Mouse (Mus musculus): ENCODE results near the gene Pnpla1. TPM values are rescaled to one million over a fixed set of nuclear protein-coding genes. Genes with fewer than 3 reads are reported as not detected.

The Pnpla1 gene
- total RNA-seq, 4 experiments from 2014 or later: 0.43 to 0.84 (median 0.70) TPM

DNA sequence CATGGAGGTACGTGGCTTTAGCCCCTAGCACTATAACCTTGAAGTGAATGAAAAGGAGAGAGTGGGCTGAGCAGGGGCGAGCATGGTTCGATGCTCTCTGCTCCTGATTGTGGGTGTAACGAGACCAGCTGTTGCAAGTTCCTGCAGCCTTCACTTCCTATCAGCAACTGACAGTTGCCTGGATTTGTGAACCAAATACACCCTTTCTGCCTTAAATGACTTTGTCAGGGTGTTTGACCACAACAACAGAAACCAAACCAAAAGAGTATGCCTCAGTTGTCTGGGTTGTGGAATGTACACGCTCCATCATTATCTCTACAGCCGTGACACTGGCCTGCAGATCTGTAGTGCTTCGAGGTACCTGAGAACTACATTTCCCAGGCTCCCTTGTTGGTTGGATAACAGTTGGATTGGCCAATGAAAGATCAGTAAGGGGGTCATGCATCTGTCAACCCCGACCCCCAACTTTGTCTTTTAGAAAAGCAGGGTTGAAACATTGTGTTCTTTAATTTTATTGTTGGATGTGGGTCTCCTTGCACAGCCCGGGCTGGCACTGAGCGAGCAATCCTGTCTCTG lies 25.8 kb downstream of the Pnpla1 start:
- no peak for DNase-seq (ENCODE audit: low spot score in 2 of 2)

DNA sequence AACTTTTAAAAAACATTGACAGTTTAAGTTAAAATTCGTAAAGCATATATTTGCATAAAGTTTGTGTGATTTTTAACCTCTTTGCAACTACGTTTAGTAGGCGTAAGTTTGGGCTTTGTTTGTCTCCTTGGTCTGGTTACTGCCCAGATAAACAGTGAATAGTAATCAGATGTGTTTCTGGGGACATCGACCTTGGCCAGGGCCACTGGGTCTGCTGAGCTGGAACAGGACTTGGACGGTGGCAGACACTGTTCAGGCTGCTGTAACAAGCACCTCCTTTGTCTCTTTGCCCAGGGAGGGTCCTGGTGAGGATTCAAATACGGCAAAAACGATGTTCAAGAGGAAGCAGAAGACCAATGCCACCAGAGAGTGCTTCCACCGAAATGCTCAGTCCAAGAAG lies 27.0 kb downstream of the Pnpla1 start:
- no peak for DNase-seq (ENCODE audit: low spot score in 2 of 2)

- no peak for DNase-seq (ENCODE audit: low spot score in 2 of 2)
Observed at GRCm38 (mm10) chr17:28886266-28886665, 28.1 kb downstream of the Pnpla1 start.

DNA sequence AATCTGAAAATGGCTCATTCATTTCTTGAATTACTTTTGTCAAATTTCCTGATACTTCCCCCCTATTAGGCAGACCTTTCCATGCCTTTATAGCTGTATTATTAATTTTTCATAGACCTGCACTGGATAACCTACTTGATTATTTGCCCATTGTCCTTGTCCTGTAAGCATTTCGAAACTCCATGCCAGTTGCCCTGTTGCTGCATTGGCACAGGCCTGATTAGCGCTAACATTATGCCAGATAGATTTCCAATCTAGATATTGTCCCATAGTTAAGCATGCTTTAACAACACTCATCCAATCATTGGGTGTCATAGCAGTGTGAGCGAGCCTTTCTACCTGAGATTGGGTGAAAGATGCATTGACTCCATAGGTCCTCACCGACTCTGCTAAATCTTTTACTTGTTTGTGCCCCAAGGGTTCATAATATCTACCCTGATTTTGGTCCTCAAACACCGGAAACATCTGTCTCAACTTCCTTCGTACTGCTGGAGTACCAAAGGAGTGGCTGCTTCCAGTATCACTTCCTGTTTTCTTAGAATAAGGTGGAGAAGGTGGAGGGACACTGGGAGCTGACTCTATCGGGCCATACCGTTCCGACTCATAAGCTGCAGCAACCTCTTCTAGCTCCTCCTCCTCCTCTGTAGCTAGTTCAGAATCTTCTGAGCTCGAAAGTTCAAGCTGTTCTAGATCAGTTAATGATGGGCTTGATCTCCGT lies 36.0 kb downstream of the Pnpla1 start:
- DNase-seq (ENCODE audit: low spot score in 2 of 2): no peak

- no peak for DNase-seq (ENCODE audit: low spot score in 2 of 2)
Observed at GRCm38 (mm10) chr17:28895217-28895875, 37.1 kb downstream of the Pnpla1 start.

DNA sequence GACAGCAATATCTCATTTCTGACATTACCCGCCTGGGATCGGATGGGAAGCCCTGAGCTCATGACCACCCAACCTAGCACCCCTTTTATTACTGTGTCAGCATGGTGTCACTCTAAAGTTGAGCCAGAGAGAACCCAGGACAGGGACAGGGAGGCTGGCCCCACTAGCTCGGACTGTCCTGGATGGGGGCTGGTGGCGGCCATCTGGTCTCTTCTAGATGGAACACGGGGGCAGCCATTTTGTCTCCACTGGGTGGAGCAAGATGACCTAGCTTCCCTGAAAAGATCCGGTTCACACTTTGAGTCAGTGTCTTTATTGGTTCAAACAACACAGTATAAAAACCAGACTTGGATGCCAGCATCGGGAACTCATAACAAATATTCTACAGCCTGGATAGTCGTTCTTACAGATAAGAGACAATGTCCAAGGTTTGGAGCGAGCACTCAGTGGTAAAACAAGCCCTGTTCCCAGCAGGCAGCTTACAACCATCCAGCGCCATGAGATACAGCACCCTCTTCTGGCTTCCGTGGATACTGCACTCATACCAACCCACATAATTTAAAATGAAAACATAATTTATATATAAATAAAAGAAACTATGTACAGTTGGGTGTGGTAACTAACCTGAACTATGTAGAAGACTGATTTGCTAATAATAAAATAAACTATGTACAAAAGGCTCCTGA lies 38.0 kb downstream of the Pnpla1 start:
- DNase-seq (ENCODE audit: low spot score in 2 of 2): no peak

- no peak for DNase-seq (ENCODE audit: low spot score in 2 of 2)
Observed at GRCm38 (mm10) chr17:28897817-28898216, 39.6 kb downstream of the Pnpla1 start.

- no peak for DNase-seq (ENCODE audit: low spot score in 2 of 2)
Observed at GRCm38 (mm10) chr17:28898249-28898648, 40.0 kb downstream of the Pnpla1 start.

- DNase-seq (ENCODE audit: low spot score in 2 of 2): no peak
Observed at GRCm38 (mm10) chr17:28899427-28899826, 41.2 kb downstream of the Pnpla1 start.

- DNase-seq (ENCODE audit: low spot score in 2 of 2): no peak
Observed at GRCm38 (mm10) chr17:28901559-28901958, 43.3 kb downstream of the Pnpla1 start.

DNA sequence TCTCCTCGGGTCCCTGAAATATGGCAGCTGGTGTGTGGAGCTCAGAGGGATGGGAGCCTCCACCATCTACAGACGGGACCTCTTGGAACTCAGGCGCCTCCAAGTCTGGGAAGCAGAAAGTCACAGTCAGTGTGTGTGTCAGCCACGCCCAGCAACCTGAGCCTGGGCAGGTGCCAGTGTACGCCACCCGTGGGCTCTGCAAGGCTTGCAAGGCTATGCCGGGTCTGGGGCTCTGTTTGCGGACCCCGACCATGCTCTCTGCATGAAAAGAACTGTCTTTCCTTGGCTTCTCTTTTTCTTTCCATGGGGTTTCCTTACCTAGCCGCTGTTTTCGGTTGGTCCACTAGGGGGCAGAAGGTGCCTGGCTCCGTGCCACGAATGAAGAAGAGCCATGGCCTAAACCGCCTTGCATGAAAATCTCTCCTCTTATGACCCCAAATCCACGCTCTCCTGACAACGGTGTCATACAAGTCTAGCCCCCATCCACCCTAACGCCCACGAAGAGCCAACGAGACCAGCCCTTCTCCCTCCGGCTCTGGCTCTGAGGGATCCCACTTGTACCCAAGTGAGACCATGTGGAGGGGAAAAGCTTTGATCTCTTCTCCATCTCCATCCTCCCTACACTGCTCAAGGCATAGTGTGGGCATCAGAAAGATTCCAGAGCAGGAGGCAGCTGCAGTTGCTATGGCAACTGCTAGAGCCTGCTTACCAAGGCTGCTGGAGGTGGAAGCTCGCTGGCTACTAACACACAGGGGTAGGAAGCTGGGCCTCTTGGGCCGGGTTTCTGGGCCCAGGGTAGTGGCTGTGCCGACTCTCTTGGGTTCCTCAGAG lies 46.5 kb downstream of the Pnpla1 start:
- peak; percentile 55 to 64 for DNase-seq (ENCODE audit: low spot score in 2 of 2)

GRCm38 (mm10) chr17:28905377-28905916 lies 47.2 kb downstream of the Pnpla1 start:
- DNase-seq (ENCODE audit: low spot score in 2 of 2): no peak

GRCm38 (mm10) chr17:28907959-28908358 lies 49.7 kb downstream of the Pnpla1 start:
- peak; percentile 48 to 52 for DNase-seq (ENCODE audit: low spot score in 2 of 2)

DNA sequence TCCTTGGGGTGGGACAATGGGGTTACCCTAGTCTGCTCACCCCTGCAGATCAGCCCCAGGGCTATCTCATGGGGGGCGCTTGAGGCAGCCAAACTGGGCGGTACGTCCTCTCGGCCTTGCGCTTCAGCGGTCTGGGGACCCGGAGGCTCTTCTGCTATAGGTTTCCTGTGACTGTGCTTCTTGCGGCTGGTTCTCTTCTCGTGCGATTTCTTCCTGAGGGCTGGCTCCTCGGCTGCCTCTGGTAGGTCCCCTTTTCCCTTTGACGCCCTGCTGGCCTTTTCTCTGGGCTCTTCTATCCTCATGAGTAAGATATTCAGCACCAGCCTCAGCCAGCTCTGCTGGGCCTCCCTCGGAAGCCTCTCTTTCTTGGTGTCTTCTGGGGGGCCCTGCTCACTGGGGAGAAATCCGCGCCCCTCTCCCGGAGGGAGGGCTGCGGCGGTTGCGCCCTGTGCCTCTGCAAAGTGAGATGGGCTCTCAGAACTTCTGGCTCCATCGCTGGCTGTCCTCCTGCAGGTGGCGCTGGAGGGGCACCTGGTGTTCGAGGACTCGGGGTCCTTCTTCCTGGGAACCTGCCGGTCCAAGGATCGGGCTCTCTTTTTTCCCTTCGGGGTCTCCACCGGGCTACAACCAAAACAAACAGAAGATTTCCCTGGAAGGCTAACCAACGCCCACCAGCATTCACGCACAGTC lies 51.2 kb downstream of the Pnpla1 start:
- peak in 1 of 2 experiments; percentile 23 for DNase-seq (ENCODE audit: low spot score in 2 of 2)

GRCm38 (mm10) chr17:28910139-28910538 lies 51.9 kb downstream of the Pnpla1 start:
- DNase-seq (ENCODE audit: low spot score in 2 of 2): no peak

DNA sequence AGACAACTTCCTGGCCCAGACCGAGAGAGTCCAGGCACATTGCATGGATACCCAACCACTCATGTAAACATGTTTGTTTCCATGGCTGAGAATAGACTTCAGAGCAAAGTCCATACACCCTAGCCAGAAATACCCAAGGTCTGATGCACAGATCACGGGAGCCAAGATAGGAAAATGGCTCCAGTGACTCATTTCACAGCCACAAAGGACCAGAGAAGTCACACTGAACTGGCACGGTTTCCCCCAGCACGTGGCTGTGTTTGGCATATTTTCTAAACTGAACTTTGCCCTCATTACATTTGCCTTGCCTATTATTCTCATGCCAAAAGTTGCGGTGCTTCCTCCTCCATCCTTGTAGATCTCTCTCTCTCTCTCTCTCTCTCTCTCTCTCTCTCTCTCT lies 55.0 kb downstream of the Pnpla1 start:
- no peak for DNase-seq (ENCODE audit: low spot score in 2 of 2)

DNA sequence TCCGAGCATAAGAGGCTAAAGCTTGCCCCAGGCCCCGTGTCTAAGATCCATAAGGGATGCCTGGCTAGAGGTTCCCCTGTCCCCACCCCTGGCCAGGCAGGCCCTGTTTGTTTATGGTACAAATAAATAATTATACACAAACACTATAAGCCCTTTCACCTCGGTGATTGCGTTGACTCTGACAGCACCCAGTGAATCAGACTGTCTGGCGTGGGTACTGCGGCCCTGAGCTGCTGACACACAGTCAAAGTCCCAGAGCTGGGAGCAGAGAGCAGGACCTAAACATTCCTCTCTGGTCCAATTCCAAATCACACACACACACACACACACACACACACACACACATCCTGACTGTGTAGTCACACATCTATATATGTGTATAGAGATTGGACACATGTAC lies 55.7 kb downstream of the Pnpla1 start:
- DNase-seq (ENCODE audit: low spot score in 2 of 2): no peak

- no peak for DNase-seq (ENCODE audit: low spot score in 2 of 2)
Observed at GRCm38 (mm10) chr17:28915060-28915628, 56.9 kb downstream of the Pnpla1 start, which contains the start of gene 4930539E08Rik. 4930539E08Rik (minus strand) TSS chr17:28915324.

DNA sequence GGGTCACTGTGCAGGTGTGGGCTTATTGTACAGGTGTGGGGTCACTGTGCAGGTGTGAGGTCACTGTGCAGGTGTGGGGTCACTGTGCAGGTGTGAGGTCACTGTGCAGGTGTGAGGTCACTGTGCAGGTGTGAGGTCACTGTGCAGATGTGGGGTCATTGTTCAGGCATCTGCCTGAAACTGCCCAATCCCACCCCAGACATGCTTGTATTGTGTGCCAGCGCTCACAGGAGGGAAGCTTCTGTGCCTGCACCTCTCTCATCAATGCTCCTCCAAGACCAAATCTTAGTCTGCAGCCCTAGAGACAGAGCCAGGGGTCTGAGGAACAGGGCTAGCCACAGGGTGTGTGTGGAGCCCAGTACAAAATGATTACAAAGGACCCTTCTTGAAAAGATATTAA lies 58.3 kb downstream of the Pnpla1 start:
- DNase-seq (ENCODE audit: low spot score in 2 of 2): no peak

DNA sequence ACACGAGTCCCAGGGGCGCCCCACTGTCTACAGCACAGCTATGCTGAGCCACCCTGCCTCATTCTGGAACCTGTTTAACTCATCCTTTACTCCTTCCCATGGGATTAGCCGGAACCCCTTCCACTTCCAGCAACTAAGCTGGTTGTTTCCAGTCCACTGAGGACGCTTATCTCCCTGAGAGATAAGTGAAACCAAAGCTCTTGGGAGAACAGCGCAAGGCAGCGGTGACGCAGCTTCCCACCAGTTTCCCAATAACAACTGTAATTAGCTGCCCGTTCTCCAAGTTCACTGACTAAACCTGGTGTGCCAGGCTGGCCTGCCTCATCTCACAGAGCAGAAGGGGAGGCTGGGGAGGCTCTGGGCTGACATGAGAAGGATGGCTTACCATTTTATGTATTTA lies 62.9 kb downstream of the Pnpla1 start:
- DNase-seq (ENCODE audit: low spot score in 2 of 2): no peak
